Mouse (Mus musculus) embryo, embryonic 9.5 days (tissue): ENCODE measurements at regions not wholly inside any gene's neighbourhood (a gene's known extent, or its start where the extent isn't known, plus 50 kb on each side); places are given as distances from the start of the nearest gene placed in this dataset.

ENCODE experiments used
- DNase-seq: peaks from one replicate; pipeline ENCODE4 v3.0.0-alpha.2; 2017; ENCODE audit errors: extremely low spot score

DNA sequence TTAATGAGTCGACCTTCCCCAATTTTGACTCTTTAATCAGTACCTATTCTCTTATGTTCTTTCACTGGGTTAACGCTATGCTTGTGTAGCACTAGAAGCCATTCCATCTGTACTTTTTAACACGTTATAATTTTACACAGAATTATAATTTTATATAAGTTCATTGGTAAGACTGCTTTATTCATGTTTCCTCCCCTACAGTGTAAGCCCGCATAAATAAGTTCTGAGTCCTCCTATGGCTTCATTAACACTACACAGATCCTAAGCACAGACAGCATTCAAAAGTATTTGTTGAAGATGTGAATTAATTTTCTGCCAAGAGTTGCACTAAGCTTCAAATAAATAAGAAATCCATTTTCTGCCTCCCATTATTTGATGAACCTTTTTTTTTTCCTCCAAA is 176.1 kb upstream of the Usp25 start:
- DNase-seq, result no peak

DNA sequence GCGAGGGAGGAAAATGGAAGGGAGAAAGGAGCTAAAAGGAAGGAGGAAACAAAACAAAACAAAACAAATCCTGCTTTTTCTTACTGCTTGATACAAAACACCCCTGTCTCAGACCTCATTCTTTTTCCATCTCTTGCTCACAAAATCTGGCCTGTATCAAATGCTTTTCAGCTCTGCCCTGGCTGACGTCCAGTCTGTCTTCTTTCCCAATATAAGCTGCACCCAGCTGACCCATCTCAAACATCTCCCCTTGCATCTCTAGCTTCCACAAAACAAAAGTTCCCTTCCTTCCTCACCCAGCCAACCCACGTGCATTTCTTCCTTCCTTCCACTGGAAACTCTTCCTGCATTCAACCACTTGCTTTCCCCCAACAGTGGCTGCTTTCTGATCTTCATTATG is 183.1 kb upstream of the Usp25 start:
- DNase-seq, result no peak

DNA sequence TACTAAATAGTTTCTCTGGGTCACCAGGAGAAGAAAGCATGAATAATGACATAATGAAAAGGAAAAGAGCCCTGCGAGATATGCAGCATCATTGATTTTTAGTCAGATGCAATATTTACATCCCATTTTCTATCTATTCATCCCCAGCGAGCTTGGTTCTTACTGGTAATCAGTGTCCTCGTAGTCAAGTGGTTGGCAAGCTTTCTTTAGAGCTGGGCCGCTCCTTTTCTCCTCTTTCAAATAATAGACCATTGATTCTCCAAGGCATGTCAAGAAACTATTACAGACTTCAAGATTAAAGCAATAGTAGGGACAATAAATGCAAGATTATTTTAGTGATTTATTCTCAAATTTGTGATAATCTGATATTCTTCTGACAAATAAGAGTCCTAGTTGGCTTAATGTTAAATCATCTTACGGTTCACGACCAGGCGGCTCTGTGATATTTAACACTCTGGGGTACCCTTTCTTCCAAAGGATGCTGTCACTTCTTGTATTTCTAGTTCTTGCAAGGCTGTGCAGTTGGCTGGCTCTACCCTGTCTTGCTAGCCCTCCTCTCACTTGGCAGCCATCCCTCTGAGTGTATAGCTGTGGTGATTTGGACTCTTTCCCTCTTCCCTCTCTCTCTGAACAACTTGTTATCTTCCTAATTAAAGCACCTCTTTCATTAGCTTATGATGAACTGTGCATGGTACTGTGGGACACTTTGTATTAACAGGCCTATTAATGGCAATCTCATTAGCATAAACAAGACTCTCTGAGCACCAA is 185.6 kb upstream of the Usp25 start:
- DNase-seq, result no peak

DNA sequence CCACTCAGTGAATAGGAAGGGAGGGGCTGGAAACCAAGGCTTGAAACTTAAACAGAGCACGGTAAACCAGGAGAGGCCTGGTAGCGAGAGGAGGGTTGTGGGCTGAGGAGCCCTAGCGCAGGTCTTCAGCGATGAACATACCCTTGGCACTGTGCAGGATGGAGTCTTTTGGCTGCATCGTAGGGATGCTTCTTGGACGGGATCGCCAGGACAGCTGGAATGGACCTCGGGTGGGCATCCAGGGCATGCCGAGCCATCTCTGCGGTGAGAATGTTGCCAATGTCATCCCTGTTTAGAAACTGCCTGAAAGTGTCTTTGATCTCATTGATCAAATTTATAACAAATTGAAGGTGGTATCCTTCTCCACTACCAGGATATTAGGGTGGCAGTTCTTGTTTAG is 192.2 kb upstream of the Usp25 start:
- DNase-seq, result no peak

DNA sequence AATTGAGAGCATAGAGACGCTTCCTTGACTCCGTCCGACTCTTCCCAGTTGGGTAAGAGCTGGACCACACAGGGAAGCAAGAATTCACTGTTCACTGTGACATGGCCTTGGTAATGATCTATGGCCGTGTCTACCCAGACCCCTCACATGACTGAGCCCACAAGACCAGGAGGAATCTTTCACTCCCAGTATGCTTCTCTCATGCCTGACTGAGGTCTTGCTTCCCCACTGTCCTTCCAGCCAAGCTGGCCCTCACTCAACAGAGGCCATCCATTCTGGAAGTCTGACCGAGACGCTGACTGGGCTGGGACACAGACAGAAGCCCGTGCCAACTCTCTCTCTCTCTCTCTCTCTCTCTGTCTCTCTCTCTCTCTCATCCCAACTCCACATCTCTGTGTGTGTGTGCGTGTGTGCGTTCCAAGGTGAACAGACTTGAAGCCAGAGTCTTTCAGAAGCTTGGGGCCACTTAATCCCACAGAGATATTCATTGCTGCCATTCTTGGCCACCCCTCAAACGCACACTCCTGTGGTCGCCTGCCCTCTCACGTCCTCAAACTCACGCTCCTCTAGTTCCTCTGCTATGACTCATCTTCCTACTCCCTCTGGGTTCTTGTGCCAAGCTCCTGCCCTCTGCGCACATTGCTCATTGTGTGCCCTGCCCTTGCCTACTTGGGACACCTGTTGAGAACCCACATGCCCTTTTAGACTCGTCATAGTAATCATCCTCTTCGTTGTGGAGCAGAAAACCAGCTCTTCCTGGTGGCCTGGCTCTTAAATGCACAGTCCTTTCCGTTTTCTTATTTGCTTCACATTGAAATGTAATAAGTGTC is 197.2 kb upstream of the Usp25 start:
- no peak for DNase-seq

DNA sequence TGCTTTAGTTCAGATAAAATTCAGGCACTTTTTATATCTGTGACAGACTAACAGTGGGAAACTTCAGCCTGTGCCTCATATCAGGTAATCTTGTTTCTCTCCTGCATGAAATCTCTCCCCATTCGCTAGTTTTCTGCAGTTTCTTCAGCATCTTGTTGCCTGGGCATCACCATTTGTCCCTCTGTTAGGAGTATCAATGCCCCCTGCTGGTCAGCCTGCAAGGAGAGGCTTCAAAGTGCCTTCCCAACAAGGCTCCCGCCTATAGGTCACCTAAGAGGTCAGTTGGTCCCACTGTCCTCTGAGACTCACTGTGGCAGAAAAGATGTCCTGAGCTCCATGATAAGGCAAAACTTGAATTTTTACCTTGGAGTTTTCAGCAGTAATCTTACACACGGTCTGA is 209.8 kb upstream of the Usp25 start:
- DNase-seq, result peak; percentile 69

DNA sequence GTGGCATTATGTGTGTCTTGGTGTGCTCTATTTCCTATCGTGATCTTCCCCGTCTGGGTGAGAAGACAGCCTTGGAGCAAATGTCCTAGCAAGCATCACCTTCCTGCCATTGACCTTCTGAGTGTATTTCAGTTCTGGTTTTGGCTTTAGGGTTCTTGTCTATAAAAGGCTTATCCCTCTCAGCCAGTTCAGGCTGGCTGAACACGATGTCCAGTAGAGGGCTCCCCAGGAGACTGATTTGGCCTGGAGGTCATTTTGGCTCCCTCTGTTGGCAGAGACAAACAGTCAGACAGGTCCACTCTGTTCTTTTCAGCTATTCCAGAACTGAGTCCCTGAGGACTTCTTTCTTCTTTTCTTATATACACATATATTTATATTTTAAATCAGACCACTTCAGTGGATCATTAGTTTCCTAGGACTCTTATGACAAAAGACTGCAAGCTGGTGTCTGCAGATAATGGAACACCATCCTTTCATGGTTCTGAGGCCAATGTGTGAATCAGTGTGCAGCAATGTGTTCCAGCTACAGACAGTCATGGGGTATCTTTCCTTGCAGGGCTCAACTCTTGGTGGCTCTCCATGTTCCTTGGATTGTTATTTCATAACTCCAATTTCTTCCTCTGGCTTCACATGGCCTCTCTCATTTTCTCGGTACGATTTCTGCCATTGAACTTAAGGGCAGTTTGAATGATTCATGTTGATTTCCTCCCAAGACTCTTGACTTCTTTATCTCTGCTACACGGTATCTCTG is 226.9 kb upstream of the Usp25 start:
- peak; percentile 39 for DNase-seq

DNA sequence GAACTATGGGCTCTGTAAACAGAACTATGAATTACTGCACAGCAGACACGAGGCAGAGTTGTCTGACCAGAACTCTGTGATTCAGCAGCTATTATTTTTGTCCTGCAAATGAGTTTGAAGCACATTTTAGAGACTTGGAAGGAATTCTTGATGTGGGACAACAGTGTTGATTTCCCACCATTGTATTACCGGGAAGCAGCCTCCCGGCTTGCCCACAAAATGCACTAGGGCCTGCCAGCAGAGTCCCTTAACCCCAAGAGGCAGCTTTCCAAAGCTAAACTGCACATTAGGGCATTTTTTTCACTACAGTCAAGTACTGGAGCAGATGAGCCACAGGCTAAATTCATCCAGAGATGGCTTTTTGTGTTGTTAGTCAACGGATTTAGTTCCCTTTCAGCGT is 230.8 kb upstream of the Usp25 start:
- no peak for DNase-seq

DNA sequence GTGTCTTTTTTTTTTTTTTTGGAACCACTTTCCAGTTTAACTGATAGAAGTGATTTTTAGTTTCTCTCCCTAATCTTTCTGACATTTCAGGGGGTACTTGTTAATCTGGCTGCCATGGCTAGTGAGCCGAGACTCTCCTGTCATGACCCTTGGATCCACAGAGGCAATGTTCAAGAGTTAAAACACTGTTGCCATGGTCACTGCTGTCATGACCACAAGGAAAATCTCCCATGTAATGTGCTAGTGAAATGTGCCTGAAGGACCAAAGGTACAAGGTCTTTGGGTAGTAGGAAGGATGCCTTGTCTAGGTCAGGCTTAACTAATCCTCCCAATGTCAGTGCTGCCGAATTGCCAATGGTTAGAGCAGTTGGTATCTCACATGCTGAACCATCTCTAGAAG is 237.7 kb upstream of the Usp25 start:
- no peak for DNase-seq

DNA sequence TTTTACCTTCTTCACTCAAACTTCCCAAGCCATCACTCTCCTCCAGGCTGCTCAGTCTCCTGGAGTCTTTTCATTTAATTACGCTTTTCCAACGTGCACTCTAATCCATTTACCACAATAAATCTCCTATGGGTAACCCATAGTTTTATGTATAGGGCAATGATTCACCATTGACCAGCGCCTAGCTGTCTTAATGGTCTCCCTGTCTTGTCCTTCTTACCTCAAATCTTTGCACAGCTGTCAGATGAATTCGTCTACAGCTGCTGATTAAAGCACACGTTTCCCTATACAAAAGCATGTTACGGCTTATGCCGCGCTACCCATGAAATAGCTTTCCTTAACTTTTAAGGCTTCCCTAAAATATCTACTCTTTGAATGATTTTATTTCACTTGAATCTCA is 239.5 kb upstream of the Usp25 start:
- no peak for DNase-seq

DNA sequence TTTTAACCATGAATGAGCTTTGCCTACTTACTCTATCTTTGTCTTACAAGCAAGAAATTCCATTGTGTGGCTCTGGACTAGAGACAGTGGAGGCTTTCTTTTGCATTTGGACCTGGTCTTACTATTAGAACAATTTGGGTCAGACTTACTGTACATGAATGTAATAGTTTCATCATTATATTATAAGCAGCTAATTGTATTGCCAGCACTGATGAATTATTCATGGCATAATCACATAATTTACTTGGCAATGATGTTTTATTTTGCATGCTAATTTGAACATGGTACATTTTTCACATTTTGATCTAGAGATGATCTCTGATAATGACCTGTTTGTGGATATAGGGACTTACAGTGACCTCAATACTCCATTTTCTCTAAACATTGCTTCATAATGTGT is 240.0 kb upstream of the Usp25 start:
- no peak for DNase-seq

DNA sequence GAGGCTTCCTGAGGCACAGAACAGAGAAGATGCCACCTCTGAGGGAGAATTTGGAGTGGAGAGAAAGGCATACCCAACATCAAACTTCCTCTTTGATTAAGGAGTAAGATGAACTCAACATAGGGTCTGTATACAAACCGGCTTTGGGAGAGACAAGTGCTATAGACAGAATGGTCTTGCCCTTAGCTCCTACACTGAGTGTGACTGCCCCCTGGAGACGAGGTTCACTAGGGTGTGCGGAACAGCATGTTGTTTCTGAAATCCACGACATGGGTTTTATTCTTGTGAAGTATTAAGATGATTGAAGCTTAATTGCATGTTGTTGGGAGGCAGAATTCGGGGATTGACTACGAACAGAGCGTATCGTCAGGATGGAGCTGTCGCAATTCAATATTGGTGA is 244.9 kb upstream of the Usp25 start:
- peak; percentile 20 for DNase-seq

DNA sequence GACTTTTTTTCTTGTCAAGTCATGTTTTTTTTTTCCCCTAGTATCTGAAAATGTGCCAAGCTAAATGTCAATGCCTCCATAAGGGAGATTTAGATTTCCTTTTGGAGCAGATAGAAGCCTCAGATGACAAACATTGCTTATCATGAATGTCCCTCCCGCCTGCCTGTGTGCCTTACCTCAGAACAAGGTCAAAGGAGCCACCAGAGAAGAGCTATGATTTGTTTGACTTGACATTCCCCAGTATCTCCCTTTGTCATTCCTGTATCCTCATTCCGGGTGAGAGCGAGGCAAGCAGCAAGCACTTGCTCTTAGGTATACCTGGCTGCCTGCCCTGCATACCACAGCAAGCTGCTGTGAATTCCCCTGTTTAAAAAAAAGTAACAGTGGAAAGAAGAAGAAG is 246.9 kb upstream of the Usp25 start:
- DNase-seq, result no peak

DNA sequence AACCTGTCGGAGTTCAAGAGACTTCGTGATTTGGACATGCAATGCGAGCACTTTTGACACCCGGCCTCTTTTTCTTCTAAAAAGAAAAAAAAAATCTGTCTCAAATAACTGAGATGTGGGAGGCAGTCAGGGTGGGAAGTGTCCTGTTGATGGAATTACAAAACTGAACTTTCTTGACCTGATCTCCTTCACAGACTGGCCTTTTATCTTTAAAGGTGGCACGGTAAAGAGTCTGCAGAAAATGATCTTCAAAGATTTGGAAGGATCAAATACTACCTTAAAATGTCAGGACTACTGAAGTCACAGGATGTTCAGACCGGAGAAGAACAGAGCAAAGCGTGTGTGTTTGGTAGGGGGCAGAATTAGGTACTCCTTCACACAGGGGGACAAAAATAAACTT is 248.0 kb upstream of the Usp25 start:
- DNase-seq, result peak; percentile 51

DNA sequence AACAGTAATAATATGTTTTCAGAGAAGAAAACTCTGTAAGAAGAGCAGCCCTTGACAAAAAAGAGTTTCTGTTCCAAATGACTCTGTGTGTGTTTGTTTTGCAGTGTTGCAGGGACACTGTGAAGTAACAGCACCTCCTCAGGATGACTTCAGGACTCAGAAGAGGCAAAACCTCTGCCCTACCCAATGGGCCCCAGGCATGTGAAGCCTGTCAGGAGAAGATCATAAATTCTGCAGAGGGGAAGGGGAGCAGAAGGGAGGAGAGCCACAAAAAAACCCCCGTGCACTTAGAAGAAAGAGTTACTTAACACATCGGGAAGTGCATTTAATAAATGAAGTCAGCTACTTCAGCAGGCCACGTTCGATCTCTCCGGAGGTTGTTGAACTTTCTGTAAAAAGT is 248.5 kb upstream of the Usp25 start:
- no peak for DNase-seq

DNA sequence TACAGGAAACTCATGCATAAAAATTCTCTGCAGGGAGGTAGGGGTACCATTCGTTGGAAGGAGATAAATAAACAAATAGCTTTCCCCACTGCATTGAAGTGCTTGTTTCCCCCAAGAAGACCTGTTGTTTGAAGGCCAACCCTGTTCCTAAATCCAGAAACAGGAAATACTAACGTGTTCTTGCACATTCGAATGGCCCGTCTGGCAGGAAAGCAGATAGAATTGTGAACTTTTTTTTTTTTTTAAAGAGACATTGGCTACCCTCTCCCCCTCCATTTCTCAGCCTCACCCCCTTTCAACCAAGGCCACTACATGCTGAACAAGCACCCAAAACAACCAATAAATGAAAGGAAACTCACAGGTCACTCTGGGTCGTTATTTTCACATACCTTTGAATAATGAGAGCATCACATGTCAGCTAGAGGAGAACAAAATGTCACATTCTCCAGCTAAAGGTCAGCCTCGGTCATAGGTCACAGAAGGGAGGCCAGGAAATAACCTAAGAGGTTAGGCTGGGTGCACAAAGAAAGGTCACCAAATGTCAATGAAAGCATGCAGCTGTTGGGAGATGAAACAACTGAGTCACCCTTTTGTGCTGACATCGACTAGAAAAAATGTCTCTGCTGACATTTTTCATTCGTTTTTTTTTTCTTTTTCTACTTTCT is 250.8 kb upstream of the Usp25 start:
- DNase-seq, result peak; percentile 95

DNA sequence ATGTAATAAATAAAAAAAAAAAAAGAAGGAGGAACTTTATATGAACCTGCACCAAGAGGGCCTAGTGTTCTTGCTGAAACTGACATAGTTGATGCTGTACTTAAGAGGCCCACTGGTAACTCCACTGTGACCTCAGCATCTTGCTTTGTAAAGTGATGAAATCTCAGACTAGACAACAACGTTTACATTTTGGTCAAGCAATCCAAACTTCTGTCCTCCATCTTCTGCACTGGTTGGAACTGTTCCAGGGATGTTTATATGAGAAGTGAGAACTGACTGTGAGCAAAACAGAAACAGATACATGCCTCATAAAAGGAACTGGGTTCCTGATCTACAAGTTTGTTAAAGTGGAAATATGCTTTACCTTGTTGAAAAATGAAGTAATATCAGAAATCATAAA is 251.7 kb upstream of the Usp25 start:
- no peak for DNase-seq

DNA sequence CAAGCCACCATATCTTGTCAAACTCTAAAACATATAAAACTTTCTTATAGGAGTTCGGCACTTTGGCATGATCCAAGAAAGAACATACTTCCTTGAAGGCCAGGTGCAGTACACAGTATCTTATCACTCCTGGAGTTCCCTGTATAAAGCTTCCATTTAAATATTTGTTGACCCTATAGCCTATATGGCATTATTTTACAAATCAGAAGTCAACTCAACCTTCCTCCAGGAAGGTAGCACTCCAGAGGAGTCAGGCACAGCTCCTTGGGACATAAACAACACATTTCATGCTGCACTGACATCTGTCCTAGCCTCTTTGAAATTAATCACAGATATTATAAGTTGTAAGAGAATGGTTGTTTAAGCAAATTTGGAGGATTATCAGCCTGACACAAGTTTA is 252.5 kb upstream of the Usp25 start:
- DNase-seq, result no peak

DNA sequence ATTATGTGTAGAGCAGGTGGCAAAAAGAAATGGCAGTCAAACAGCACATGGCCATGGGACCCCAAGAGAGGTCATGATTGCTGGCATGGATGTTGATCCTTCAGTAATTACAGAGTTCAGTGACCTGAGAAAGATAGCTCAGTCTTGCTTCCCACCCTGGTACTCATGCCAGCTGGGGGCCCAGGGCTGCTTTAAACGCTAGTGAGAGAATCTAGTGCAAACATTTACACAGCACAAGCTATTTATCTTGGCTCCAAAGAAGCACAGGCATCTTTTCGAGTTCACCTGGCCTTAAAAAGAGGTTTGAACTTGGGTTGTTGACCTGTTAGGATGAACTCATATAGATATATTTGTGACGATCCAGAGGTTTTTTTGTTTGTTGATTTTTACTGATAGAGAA is 258.6 kb upstream of the Usp25 start:
- DNase-seq, result no peak

DNA sequence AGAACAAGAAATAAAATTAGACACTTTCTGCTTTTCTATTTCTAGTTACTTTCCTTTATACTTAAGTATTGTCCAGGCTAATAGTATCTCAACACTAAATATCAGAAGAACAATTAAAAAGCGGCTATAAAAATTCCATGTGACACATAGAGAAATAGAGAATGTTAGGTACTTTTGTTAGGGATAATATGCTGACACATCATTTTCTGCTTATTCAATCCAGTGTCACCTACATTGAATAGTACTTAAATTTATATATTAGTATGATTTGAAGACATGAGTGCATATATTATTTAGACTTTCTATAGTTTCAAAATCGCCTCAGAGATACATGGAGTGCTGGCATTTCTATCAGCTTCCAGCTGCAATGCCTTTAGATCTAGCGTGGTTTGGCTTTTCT is 267.1 kb upstream of the Usp25 start:
- no peak for DNase-seq

DNA sequence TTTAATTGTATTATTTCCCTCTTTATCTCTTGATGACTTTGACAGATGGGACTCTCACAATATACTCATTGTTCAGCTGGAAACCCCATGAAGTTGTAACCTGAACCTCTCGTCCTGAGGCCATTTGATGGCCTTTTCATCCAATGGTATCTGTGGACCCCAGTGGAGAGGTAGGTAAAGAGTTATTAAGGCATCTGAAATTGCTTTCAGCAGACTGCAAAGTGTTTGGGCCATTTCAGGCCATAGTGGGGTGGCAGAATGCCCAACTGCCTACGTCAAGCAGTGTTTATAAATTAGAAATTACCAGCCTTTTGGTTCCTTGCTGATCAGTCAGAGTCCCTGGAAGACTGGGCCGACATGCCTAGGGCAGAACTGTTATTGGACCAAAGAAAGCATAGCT is 272.4 kb upstream of the Usp25 start:
- peak; percentile 24 for DNase-seq

DNA sequence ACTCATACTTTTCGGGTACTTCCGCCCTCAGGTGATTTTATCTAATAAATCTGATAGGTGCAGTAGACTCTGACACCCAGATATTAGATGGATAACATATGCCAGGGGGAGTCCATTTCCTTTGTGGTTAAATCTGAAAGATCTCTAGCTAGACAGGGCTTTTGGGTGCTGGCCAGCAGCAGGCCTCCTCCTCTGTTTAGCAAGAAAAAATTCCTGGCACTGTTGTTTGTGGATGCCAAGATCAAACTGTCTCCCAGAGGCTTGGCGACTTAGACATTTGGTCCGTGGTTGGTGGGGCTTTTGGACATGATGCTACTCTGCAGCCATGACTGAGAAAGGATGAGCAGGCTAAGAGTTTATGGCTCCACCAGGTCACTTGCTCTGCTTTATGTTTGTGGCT is 287.5 kb upstream of the Usp25 start:
- no peak for DNase-seq
